Mouse (Mus musculus): ENCODE measurements around the gene A930017K11Rik. TPM values are rescaled to one million over a fixed set of nuclear protein-coding genes. Genes with fewer than 3 reads are reported as not detected.

A930017K11Rik gene
- polyA plus RNA-seq, 1 experiment from 2014 or later = 0.36 TPM

DNA sequence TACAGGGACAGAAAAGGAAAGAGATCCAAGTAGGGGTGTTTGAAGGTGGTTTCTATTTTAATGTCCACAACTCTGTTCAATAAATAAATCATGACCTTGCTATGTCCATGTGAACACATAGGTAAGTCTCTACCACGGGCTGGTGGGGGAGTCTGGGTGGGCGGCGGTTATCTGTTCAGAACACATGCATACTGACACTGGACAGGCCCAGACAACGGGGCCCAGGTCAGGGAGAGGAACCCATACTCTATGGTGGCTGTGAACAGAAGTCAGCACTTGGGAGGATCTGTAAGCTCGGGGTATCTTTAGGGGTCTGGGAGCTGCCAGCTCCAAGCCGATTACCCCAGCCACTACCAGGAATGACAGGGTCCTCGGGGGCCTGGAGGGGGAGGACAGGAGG, 6.0 kb downstream of the A930017K11Rik start:
- WGBS (ENCODE audit: insufficient replicate concordance) = 41% methylated on average over 7 of the region's 7 CpGs
- Histone ChIP-seq H3K4me1 (peaks cover 69% of the 10 kb centered on the region), H3K4me3 (peak overlapping the region; percentile 14; the same call in 1 of the 2 replicates)

GRCm38 (mm10) chr17:25945517-25946155, 6.7 kb downstream of the A930017K11Rik start:
- Histone ChIP-seq H3K27ac (peak overlapping the region; percentile 99), H3K4me1 (peaks cover 66% of the 10 kb centered on the region), H3K27me3 (replicated peaks) (peaks cover 13% of the 10 kb centered on the region), H3K4me3 (no peak overlapping the region), H3K36me3 (peaks cover 5% of the 10 kb centered on the region), H3K4me2 (peak overlapping the region; percentile 81), H3K9ac (peak overlapping the region; percentile 99), H3K9me3 (replicated peaks) (no peaks in the 10 kb centered on the region)
- WGBS (ENCODE audit: insufficient replicate concordance) = 72% methylated on average over 9 of the region's 9 CpGs
- no peak for ATAC-seq

More for the DNA sequence above, 6.0 kb downstream of the A930017K11Rik start:
- no peaks in the 10 kb centered on the region for H3K36me3 ChIP-seq
- H3K27me3 ChIP-seq (replicated peaks) = peaks cover 20% of the 10 kb centered on the region
- no peaks in the 10 kb centered on the region for H3K9me3 ChIP-seq (replicated peaks)
- H3K9ac ChIP-seq = peak overlapping the region; percentile 99
- H3K27ac ChIP-seq = peak overlapping the region; percentile 99
- ATAC-seq = peak; percentile 51
- H3K4me2 ChIP-seq = peak overlapping the region; percentile 81

- ATAC-seq = peak; percentile 70
Observed at GRCm38 (mm10) chr17:25944366-25945163, 7.8 kb downstream of the A930017K11Rik start, which contains the start of the genes Pigq and Nhlrc4. Pigq (minus strand) TSS chr17:25944936. Nhlrc4 (minus strand) TSS chr17:25944961.

DNA sequence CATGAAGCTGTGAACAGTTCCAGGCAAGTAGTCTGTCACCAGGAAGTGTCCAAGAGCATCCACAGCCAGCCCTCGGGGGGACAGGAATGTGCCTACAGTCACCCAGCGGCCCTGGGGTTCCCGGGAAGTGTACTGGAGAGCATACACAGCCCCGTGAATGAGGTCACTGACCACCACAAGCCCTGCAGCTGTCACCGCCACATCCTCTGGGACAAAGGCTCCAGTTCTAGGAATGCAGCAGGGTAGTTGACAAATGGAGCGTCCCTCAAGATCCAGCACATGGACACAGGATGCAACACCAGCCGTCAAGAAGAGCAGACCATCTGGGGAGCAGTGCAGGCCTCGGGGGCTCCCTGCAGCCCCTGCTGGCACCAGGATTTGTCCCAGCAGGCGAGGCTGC, 8.6 kb downstream of the A930017K11Rik start:
- Histone ChIP-seq H3K4me3 (peak overlapping the region; percentile 93), H3K4me2 (peak overlapping the region; percentile 81), H3K36me3 (peaks cover 24% of the 10 kb centered on the region), H3K9me3 (replicated peaks) (no peaks in the 10 kb centered on the region), H3K9ac (peak overlapping the region; percentile 99), H3K27ac (peak overlapping the region; percentile 99), H3K27me3 (replicated peaks) (no peaks in the 10 kb centered on the region), H3K4me1 (peaks cover 79% of the 10 kb centered on the region)
- ATAC-seq = no peak
- WGBS (ENCODE audit: insufficient replicate concordance) = 71% methylated on average over 9 of the region's 9 CpGs

More at GRCm38 (mm10) chr17:25944366-25945163, 7.8 kb downstream of the A930017K11Rik start, which contains the start of the genes Pigq and Nhlrc4:
- Histone ChIP-seq H3K4me3 (peak within 1 kb of the TSS; percentile 93), H3K27me3 (replicated peaks) (peaks cover 2% of the 10 kb centered on the region), H3K9ac (peak within 1 kb of the TSS; percentile 99), H3K36me3 (peaks cover 16% of the 10 kb centered on the region), H3K9me3 (replicated peaks) (no peaks in the 10 kb centered on the region), H3K4me2 (peak within 1 kb of the TSS; percentile 81), H3K27ac (peak within 1 kb of the TSS; percentile 99), H3K4me1 (peaks cover 72% of the 10 kb centered on the region)
- 24% methylated on average over 6 of the region's 6 CpGs for WGBS (ENCODE audit: insufficient replicate concordance)

DNA sequence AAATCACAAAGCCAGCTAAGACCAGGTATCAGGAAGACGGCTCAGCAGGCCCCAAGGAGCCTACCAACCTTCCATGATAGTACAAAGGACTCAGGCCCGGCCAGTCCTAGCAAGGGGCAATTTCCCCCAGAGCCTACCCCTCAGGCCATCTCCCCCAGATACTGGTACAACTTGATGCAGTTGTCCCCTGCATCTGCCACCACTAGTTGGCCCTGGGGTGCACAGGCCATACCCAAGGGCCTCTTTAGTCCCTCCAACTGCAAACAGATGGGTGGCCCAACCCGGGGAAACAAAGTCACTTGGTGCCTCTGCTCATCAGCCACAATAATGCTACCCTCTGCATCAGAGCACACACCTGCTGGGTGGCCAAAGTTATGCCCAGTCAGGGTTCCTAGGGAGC, 9.1 kb downstream of the A930017K11Rik start:
- WGBS (ENCODE audit: insufficient replicate concordance) = 30% methylated on average over 3 of the region's 3 CpGs
- Histone ChIP-seq H3K4me2 (peak overlapping the region; percentile 81), H3K36me3 (peaks cover 29% of the 10 kb centered on the region), H3K9ac (peak overlapping the region; percentile 99), H3K27ac (peak overlapping the region; percentile 99), H3K9me3 (replicated peaks) (no peaks in the 10 kb centered on the region), H3K27me3 (replicated peaks) (no peaks in the 10 kb centered on the region), H3K4me3 (peak overlapping the region; percentile 93), H3K4me1 (peaks cover 80% of the 10 kb centered on the region)
- peak; percentile 25 for ATAC-seq

DNA sequence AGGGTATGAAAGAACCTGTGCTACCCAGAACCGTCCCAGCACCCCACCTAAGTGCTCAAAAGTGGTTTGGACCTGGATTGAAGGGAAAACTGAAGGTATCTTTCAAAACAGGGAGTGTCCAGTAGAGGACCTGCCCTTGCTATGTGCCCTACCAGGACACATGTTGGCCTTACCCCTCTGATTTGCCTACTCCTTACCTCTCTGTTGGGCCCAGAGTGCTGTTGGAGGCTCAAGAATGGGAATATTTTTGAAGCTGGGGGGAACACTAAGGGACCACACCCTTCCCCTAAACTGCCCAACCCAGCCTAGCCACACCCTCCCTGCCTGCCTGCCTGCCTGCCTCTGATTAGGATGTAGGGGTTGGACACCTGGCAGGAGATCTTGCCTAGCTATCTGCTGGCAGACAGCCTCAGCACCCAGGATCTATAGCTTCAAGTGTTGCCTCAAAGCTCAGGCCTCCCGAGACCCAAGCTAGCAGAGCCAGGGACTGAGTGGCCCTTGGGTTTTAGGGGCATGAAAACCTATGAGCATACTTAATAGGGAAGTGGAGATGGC, 9.7 kb downstream of the A930017K11Rik start:
- Histone ChIP-seq H3K4me2 (peak overlapping the region; percentile 81), H3K4me1 (peaks cover 80% of the 10 kb centered on the region), H3K9me3 (replicated peaks) (no peaks in the 10 kb centered on the region), H3K27me3 (replicated peaks) (no peaks in the 10 kb centered on the region), H3K9ac (peak overlapping the region; percentile 99), H3K27ac (peak overlapping the region; percentile 99), H3K36me3 (peaks cover 35% of the 10 kb centered on the region), H3K4me3 (peak overlapping the region; percentile 93)
- WGBS (ENCODE audit: insufficient replicate concordance) = 21% methylated on average over 2 of the region's 2 CpGs
- peak; percentile 91 for ATAC-seq

DNA sequence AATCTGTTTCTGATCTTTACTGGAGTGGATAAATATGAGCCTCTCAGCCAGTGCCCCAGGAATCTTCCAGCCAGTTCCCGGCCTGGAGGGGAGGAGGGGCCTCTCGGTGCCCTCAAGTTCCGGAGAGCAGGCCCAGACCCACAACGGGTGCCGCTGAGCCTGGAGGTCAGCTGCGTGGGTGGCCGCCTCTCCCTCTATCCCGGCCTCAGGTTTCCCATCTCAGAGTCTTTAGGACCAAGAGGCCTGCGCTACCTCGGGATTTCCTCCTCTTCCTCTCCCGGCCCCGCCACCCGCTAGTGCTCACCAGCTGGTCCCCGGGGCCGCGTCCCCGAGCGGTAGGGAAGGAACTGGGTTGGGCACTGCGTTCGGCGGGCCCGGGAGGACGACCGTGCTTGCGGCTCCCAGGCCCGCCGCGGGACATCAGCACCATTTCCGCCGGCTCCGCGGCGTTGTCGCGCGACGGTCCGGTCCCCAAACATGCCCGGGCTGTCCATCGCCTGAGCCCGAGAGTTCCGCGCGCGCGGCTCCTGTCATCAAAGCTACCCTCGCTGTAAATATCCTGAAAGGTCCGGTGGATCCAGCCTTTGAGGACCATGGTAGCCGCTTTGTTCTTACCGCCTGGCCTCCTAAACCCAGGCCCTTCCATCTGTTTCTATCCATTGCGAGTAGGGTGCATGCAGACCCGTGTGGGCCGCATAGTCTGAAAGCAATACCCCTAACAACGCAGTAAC, 10.7 kb downstream of the A930017K11Rik start:
- no peaks in the 10 kb centered on the region for H3K9me3 ChIP-seq (replicated peaks)
- H3K4me2 ChIP-seq = peak overlapping the region; percentile 81
- peaks cover 45% of the 10 kb centered on the region for H3K36me3 ChIP-seq
- peak overlapping the region; percentile 93 for H3K4me3 ChIP-seq
- 1% methylated on average over 54 of the region's 54 CpGs for WGBS (ENCODE audit: insufficient replicate concordance)
- ATAC-seq = no peak
- peak overlapping the region; percentile 99 for H3K9ac ChIP-seq
- H3K27me3 ChIP-seq (replicated peaks) = no peaks in the 10 kb centered on the region
- H3K27ac ChIP-seq = peak overlapping the region; percentile 99
- H3K4me1 ChIP-seq = peaks cover 80% of the 10 kb centered on the region

- ATAC-seq = no peak
- Histone ChIP-seq H3K4me3 (no peak overlapping the region), H3K27ac (0 out of 2 replicates have a peak overlapping the region, but pooled peaks have one; percentile 1), H3K27me3 (replicated peaks) (no peaks in the 10 kb centered on the region), H3K9ac (no peak overlapping the region), H3K36me3 (peaks cover 100% of the 10 kb centered on the region), H3K4me1 (peaks cover 51% of the 10 kb centered on the region), H3K4me2 (peak overlapping the region; percentile 7; the same call in 1 of the 2 replicates), H3K9me3 (replicated peaks) (no peaks in the 10 kb centered on the region)
- WGBS (ENCODE audit: insufficient replicate concordance) = 96% methylated on average over 1 of the region's 1 CpGs
Observed at GRCm38 (mm10) chr17:25934526-25934925, 17.8 kb downstream of the A930017K11Rik start.

GRCm38 (mm10) chr17:25925348-25925747, 27.0 kb downstream of the A930017K11Rik start:
- Histone ChIP-seq H3K9me3 (replicated peaks) (no peaks in the 10 kb centered on the region), H3K4me3 (no peak overlapping the region), H3K27me3 (replicated peaks) (no peaks in the 10 kb centered on the region), H3K27ac (peak overlapping the region; percentile 50), H3K4me2 (no peak overlapping the region), H3K9ac (no peak overlapping the region), H3K4me1 (peaks cover 21% of the 10 kb centered on the region), H3K36me3 (peaks cover 70% of the 10 kb centered on the region)
- 59% methylated on average over 2 of the region's 2 CpGs for WGBS (ENCODE audit: insufficient replicate concordance)
- ATAC-seq = 0 out of 2 replicates have a peak, but pooled peaks have one; percentile 2

DNA sequence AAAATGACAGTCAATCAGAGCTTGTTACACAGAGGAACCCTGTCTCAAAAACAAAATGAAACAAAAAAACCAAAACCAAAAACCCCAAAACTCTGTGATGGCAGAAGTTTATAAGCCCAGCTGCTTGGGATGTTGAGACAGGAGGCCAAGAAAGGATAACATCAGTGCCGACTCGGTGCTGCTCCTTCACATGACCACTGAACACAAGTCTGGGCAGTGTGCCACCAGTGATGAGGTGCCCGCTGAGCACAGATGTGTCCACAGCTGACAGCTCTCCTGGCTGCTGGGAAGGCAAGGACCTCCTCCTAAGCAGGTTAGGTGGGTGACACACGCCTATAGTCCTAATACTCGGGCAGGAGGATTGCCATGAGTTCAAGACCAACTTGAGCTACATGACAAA, 30.2 kb downstream of the A930017K11Rik start:
- WGBS (ENCODE audit: insufficient replicate concordance) = 68% methylated on average over 5 of the region's 5 CpGs

More for the DNA sequence above, 30.2 kb downstream of the A930017K11Rik start:
- Histone ChIP-seq H3K9ac (no peak overlapping the region), H3K4me2 (0 out of 2 replicates have a peak overlapping the region, but pooled peaks have one; percentile 94), H3K27me3 (replicated peaks) (no peaks in the 10 kb centered on the region), H3K36me3 (peaks cover 38% of the 10 kb centered on the region), H3K27ac (peak overlapping the region; percentile 15; the same call in 1 of the 2 replicates), H3K9me3 (replicated peaks) (no peaks in the 10 kb centered on the region), H3K4me3 (no peak overlapping the region), H3K4me1 (peaks cover 41% of the 10 kb centered on the region)
- ATAC-seq = no peak
